Mouse (Mus musculus): ENCODE results near the gene Ankrd63.

GRCm38 (mm10) chr2:118671728-118672127 is 32.0 kb downstream of the Ankrd63 start:
- TF ChIP-seq CTCF (IDR thresholded peaks at IDR 0.05; ENCODE audit: low read depth, low read length) (no peak), POLR2A (IDR thresholded peaks at IDR 0.05; ENCODE audit: borderline replicate concordance, low read depth, low read length) (no peak)
